Mouse (Mus musculus) hindbrain, embryonic 11.5 days (tissue): Measurements from ENCODE around the gene Sec61b. TPM values are rescaled to one million over a fixed set of nuclear protein-coding genes. Genes with fewer than 3 reads are reported as not detected.

Source experiments
- ATAC-seq: fragments of 200-750 bp; cut with Nextera tagmentation; 2 replicates; pipeline ENCODE4 v1.8.0; 2017; ENCODE audit warnings: mild to moderate bottlenecking, moderate TSS enrichment, moderate library complexity; ENCODE audit not compliant: low FRiP score
- DNase-seq: peaks from one replicate; pipeline ENCODE4 v3.0.0-alpha.2; 2015; ENCODE audit warnings: low spot score
- H3K27ac ChIP-seq: fragments of 300-500 bp; sonication (generic); 2 replicates; pipeline ENCODE4 v1.5.1; 2014; ENCODE audit warnings: mild to moderate bottlenecking, low read depth, low read length
- H3K27me3 ChIP-seq: fragments of 300-500 bp; sonication (generic); 2 replicates; pipeline ENCODE4 v1.6.1; 2014; ENCODE audit warnings: mild to moderate bottlenecking, low read length, moderate library complexity, mixed read lengths; ENCODE audit not compliant: control insufficient read depth, insufficient read depth
- H3K36me3 ChIP-seq: fragments of 300-500 bp; sonication (generic); 2 replicates; pipeline ENCODE4 v1.6.1; 2014; ENCODE audit warnings: mild to moderate bottlenecking, low read length, moderate library complexity, mixed read lengths; ENCODE audit not compliant: control insufficient read depth, insufficient read depth
- H3K4me1 ChIP-seq: fragments of 300-500 bp; sonication (generic); replicated peaks from 2 replicates; pipeline ENCODE4 v1.6.1; 2014; ENCODE audit warnings: low read length, mixed read lengths; ENCODE audit not compliant: control insufficient read depth, insufficient read depth
- H3K4me2 ChIP-seq: fragments of 300-500 bp; sonication (generic); replicated peaks from 2 replicates; pipeline ENCODE4 v1.6.1; 2014; ENCODE audit warnings: mild to moderate bottlenecking, low read depth, low read length
- H3K4me3 ChIP-seq: fragments of 300-500 bp; sonication (generic); 2 replicates; pipeline ENCODE4 v1.5.1; 2014; ENCODE audit warnings: low read depth, low read length
- H3K9ac ChIP-seq: fragments of 300-500 bp; sonication (generic); 2 replicates; pipeline ENCODE4 v1.6.1; 2014; ENCODE audit warnings: low read depth, low read length
- H3K9me3 ChIP-seq: fragments of 300-500 bp; sonication (generic); 2 replicates; pipeline ENCODE4 v1.6.1; 2016; ENCODE audit warnings: low read length; ENCODE audit not compliant: control insufficient read depth
- WGBS: fragments of 180-500 bp; shearing (Covaris S2); extraction: QIAGEN DNeasy Blood & Tissue Kit; methylation state at CpG from one replicate; pipeline ENCODE4 v1.1.7; 2014; 5-methylcytosine and 5-hydroxymethylcytosine counted together
- polyA plus RNA-seq: library from polyadenylated mRNA; unstranded; fragments of >200 nt; fragmentation: Nextera tagmentation; extraction: Ambion mirVana; gene quantifications from 2 replicates; pipeline ENCODE4 v1.2.1, GENCODE M21; 2014

The Sec61b gene
- polyA plus RNA-seq, 1 experiment from 2014 or later, result 365 TPM

GRCm38 (mm10) chr4:47494686-47495085 is 20.2 kb downstream of the Sec61b start:
- Histone ChIP-seq H3K4me2 (no peak overlapping the region), H3K9me3 (no peaks in the 10 kb centered on the region), H3K27me3 (no peaks in the 10 kb centered on the region), H3K9ac (no peak overlapping the region), H3K4me1 (no peaks in the 10 kb centered on the region), H3K27ac (no peak overlapping the region), H3K4me3 (no peak overlapping the region), H3K36me3 (no peaks in the 10 kb centered on the region)
- DNase-seq (no peak), ATAC-seq (no peak)
- WGBS, result 84% methylated on average over 2 of the region's 2 CpGs

GRCm38 (mm10) chr4:47497811-47498385 is 23.4 kb downstream of the Sec61b start:
- 71% methylated on average over 7 of the region's 7 CpGs for WGBS
- Histone ChIP-seq H3K36me3 (no peaks in the 10 kb centered on the region), H3K9ac (no peak overlapping the region), H3K9me3 (no peaks in the 10 kb centered on the region), H3K4me2 (no peak overlapping the region), H3K27me3 (no peaks in the 10 kb centered on the region), H3K27ac (no peak overlapping the region), H3K4me1 (no peaks in the 10 kb centered on the region), H3K4me3 (no peak overlapping the region)
- DNase-seq (no peak), ATAC-seq (no peak)

GRCm38 (mm10) chr4:47499121-47499545 is 24.7 kb downstream of the Sec61b start:
- Histone ChIP-seq H3K9me3 (no peaks in the 10 kb centered on the region), H3K4me3 (no peak overlapping the region), H3K27me3 (no peaks in the 10 kb centered on the region), H3K9ac (no peak overlapping the region), H3K36me3 (no peaks in the 10 kb centered on the region), H3K27ac (no peak overlapping the region), H3K4me2 (no peak overlapping the region), H3K4me1 (no peaks in the 10 kb centered on the region)
- ATAC-seq (no peak), DNase-seq (no peak)
- 86% methylated on average over 10 of the region's 10 CpGs for WGBS

- no peaks in the 10 kb centered on the region for H3K4me1 ChIP-seq
- 26% methylated on average over 4 of the region's 4 CpGs for WGBS
- H3K9me3 ChIP-seq, result no peaks in the 10 kb centered on the region
- H3K36me3 ChIP-seq, result no peaks in the 10 kb centered on the region
- H3K27me3 ChIP-seq, result no peaks in the 10 kb centered on the region
- no peak overlapping the region for H3K9ac ChIP-seq
- no peak overlapping the region for H3K4me3 ChIP-seq
- peak; percentile 74 for DNase-seq
- no peak overlapping the region for H3K4me2 ChIP-seq
- peak; percentile 22; the same call in 1 of the 2 replicates for ATAC-seq
- H3K27ac ChIP-seq, result no peak overlapping the region
Observed at GRCm38 (mm10) chr4:47502546-47502971, 28.1 kb downstream of the Sec61b start.

GRCm38 (mm10) chr4:47503045-47503444 is 28.6 kb downstream of the Sec61b start:
- Histone ChIP-seq H3K27me3 (no peaks in the 10 kb centered on the region), H3K27ac (no peak overlapping the region), H3K9ac (no peak overlapping the region), H3K4me2 (no peak overlapping the region), H3K4me1 (no peaks in the 10 kb centered on the region), H3K9me3 (no peaks in the 10 kb centered on the region), H3K36me3 (no peaks in the 10 kb centered on the region), H3K4me3 (no peak overlapping the region)
- no peak for ATAC-seq
- DNase-seq, result peak; percentile 12
- 81% methylated on average over 6 of the region's 6 CpGs for WGBS

- Histone ChIP-seq H3K27me3 (no peaks in the 10 kb centered on the region), H3K27ac (no peak overlapping the region), H3K9ac (no peak overlapping the region), H3K9me3 (no peaks in the 10 kb centered on the region), H3K4me2 (no peak overlapping the region), H3K36me3 (no peaks in the 10 kb centered on the region), H3K4me3 (no peak overlapping the region), H3K4me1 (no peaks in the 10 kb centered on the region)
- ATAC-seq (no peak), DNase-seq (no peak)
- WGBS, result 82% methylated on average over 10 of the region's 10 CpGs
Observed at GRCm38 (mm10) chr4:47504841-47505517, 30.5 kb downstream of the Sec61b start.

- Histone ChIP-seq H3K36me3 (no peaks in the 10 kb centered on the region), H3K9me3 (no peaks in the 10 kb centered on the region), H3K27me3 (no peaks in the 10 kb centered on the region), H3K4me1 (0 out of 2 replicates have a peak, but pooled peaks cover 3% of the 10 kb centered on the region), H3K4me3 (no peak overlapping the region), H3K27ac (no peak overlapping the region), H3K4me2 (no peak overlapping the region), H3K9ac (no peak overlapping the region)
- ATAC-seq, result peak; percentile 47; the same call in 1 of the 2 replicates
- DNase-seq, result no peak
- 56% methylated on average over 12 of the region's 12 CpGs for WGBS
Observed at GRCm38 (mm10) chr4:47518551-47519181, 44.2 kb downstream of the Sec61b start.

- Histone ChIP-seq H3K36me3 (no peaks in the 10 kb centered on the region), H3K4me2 (no peak overlapping the region), H3K4me3 (no peak overlapping the region), H3K27me3 (no peaks in the 10 kb centered on the region), H3K9ac (no peak overlapping the region), H3K4me1 (0 out of 2 replicates have a peak, but pooled peaks cover 3% of the 10 kb centered on the region), H3K27ac (no peak overlapping the region), H3K9me3 (no peaks in the 10 kb centered on the region)
- DNase-seq (no peak), ATAC-seq (no peak)
- 62% methylated on average over 4 of the region's 4 CpGs for WGBS
Observed at GRCm38 (mm10) chr4:47520076-47520475, 45.6 kb downstream of the Sec61b start.
